Mouse (Mus musculus): ENCODE data around the gene Hsf5. TPM values are rescaled to one million over a fixed set of nuclear protein-coding genes. Genes with fewer than 3 reads are reported as not detected.

Gene Hsf5
- polyA plus RNA-seq, 1 experiment from 2014 or later, result 0.15 TPM

- H3K4me1 ChIP-seq, result no peaks in the 10 kb centered on the region
- H3K9ac ChIP-seq, result no peak overlapping the region
- peaks cover 95% of the 10 kb centered on the region for H3K36me3 ChIP-seq
- WGBS, result 67% methylated on average over 9 of the region's 9 CpGs
- H3K4me2 ChIP-seq, result no peak overlapping the region
- H3K9me3 ChIP-seq, result no peaks in the 10 kb centered on the region
- no peak overlapping the region for H3K27ac ChIP-seq
- H3K27me3 ChIP-seq, result no peaks in the 10 kb centered on the region
- no peak overlapping the region for H3K4me3 ChIP-seq
- ATAC-seq (ENCODE audit: borderline replicate concordance, extremely low read depth, low FRiP score, low TSS enrichment), result no peak
Observed at GRCm38 (mm10) chr11:87611547-87611946, 5.4 kb upstream of the Hsf5 start.

- no peak for ATAC-seq (ENCODE audit: borderline replicate concordance, extremely low read depth, low FRiP score, low TSS enrichment)
- H3K36me3 ChIP-seq, result peaks cover 88% of the 10 kb centered on the region
- H3K9ac ChIP-seq, result no peak overlapping the region
- H3K4me1 ChIP-seq, result no peaks in the 10 kb centered on the region
- no peak overlapping the region for H3K4me3 ChIP-seq
- peaks cover 5% of the 10 kb centered on the region; the same call in 1 of the 2 replicates for H3K9me3 ChIP-seq
- WGBS, result 82% methylated on average over 7 of the region's 7 CpGs
- H3K27me3 ChIP-seq, result no peaks in the 10 kb centered on the region
- H3K27ac ChIP-seq, result no peak overlapping the region
- H3K4me2 ChIP-seq, result no peak overlapping the region
Observed at GRCm38 (mm10) chr11:87613972-87614371, 3.0 kb upstream of the Hsf5 start.

GRCm38 (mm10) chr11:87615551-87615950 is 1.4 kb upstream of the Hsf5 start:
- H3K9ac ChIP-seq, result no peak overlapping the region
- ATAC-seq (ENCODE audit: borderline replicate concordance, extremely low read depth, low FRiP score, low TSS enrichment), result no peak
- WGBS, result 89% methylated on average over 5 of the region's 5 CpGs
- no peak overlapping the region for H3K4me2 ChIP-seq
- H3K27ac ChIP-seq, result no peak overlapping the region
- H3K9me3 ChIP-seq, result peaks cover 5% of the 10 kb centered on the region; the same call in 1 of the 2 replicates
- H3K36me3 ChIP-seq, result peaks cover 74% of the 10 kb centered on the region
- H3K4me3 ChIP-seq, result no peak overlapping the region
- H3K27me3 ChIP-seq, result no peaks in the 10 kb centered on the region
- H3K4me1 ChIP-seq, result no peaks in the 10 kb centered on the region

GRCm38 (mm10) chr11:87615952-87616351 is 1.0 kb upstream of the Hsf5 start:
- Histone ChIP-seq H3K9me3 (peaks cover 5% of the 10 kb centered on the region; the same call in 1 of the 2 replicates), H3K27me3 (no peaks in the 10 kb centered on the region), H3K36me3 (peaks cover 70% of the 10 kb centered on the region), H3K27ac (no peak overlapping the region), H3K9ac (no peak overlapping the region), H3K4me3 (no peak overlapping the region), H3K4me1 (no peaks in the 10 kb centered on the region), H3K4me2 (no peak overlapping the region)
- no peak for ATAC-seq (ENCODE audit: borderline replicate concordance, extremely low read depth, low FRiP score, low TSS enrichment)
- WGBS, result 100% methylated on average over 2 of the region's 2 CpGs

GRCm38 (mm10) chr11:87617606-87618005 is 642 bp downstream of the Hsf5 start:
- peaks cover 5% of the 10 kb centered on the region; the same call in 1 of the 2 replicates for H3K9me3 ChIP-seq
- WGBS, result 92% methylated on average over 32 of the region's 32 CpGs
- no peak overlapping the region for H3K9ac ChIP-seq
- ATAC-seq (ENCODE audit: borderline replicate concordance, extremely low read depth, low FRiP score, low TSS enrichment), result peak; percentile 49; the same call in 1 of the 2 replicates
- H3K36me3 ChIP-seq, result peaks cover 61% of the 10 kb centered on the region
- no peak overlapping the region for H3K27ac ChIP-seq
- H3K4me2 ChIP-seq, result no peak overlapping the region
- no peaks in the 10 kb centered on the region for H3K4me1 ChIP-seq
- H3K4me3 ChIP-seq, result no peak overlapping the region
- no peaks in the 10 kb centered on the region for H3K27me3 ChIP-seq

GRCm38 (mm10) chr11:87623160-87623559 is 6.2 kb downstream of the Hsf5 start:
- no peak overlapping the region for H3K4me3 ChIP-seq
- 64% methylated on average over 4 of the region's 4 CpGs for WGBS
- H3K9me3 ChIP-seq, result no peaks in the 10 kb centered on the region
- H3K27ac ChIP-seq, result no peak overlapping the region
- H3K9ac ChIP-seq, result no peak overlapping the region
- no peaks in the 10 kb centered on the region for H3K4me1 ChIP-seq
- no peak for ATAC-seq (ENCODE audit: borderline replicate concordance, extremely low read depth, low FRiP score, low TSS enrichment)
- peaks cover 30% of the 10 kb centered on the region for H3K36me3 ChIP-seq
- no peak overlapping the region for H3K4me2 ChIP-seq
- H3K27me3 ChIP-seq, result no peaks in the 10 kb centered on the region

- H3K36me3 ChIP-seq, result 0 out of 2 replicates have a peak, but pooled peaks cover 3% of the 10 kb centered on the region
- WGBS, result 20% methylated on average over 10 of the region's 10 CpGs
- H3K4me3 ChIP-seq, result no peak overlapping the region
- no peak overlapping the region for H3K4me2 ChIP-seq
- H3K4me1 ChIP-seq, result no peaks in the 10 kb centered on the region
- no peaks in the 10 kb centered on the region for H3K9me3 ChIP-seq
- no peak for ATAC-seq (ENCODE audit: borderline replicate concordance, extremely low read depth, low FRiP score, low TSS enrichment)
- no peaks in the 10 kb centered on the region for H3K27me3 ChIP-seq
- H3K27ac ChIP-seq, result no peak overlapping the region
- H3K9ac ChIP-seq, result no peak overlapping the region
Observed at GRCm38 (mm10) chr11:87629859-87630258, 12.9 kb downstream of the Hsf5 start.

- Histone ChIP-seq H3K4me1 (no peaks in the 10 kb centered on the region), H3K4me3 (peak overlapping the region; percentile 46), H3K9me3 (no peaks in the 10 kb centered on the region), H3K27ac (no peak overlapping the region; the same call in 1 of the 2 replicates), H3K36me3 (no peaks in the 10 kb centered on the region), H3K4me2 (peak overlapping the region; percentile 77), H3K9ac (peak overlapping the region; percentile 45), H3K27me3 (no peaks in the 10 kb centered on the region)
- no peak for ATAC-seq (ENCODE audit: borderline replicate concordance, extremely low read depth, low FRiP score, low TSS enrichment)
- 19% methylated on average over 2 of the region's 2 CpGs for WGBS
Observed at GRCm38 (mm10) chr11:87638793-87639192, 21.8 kb downstream of the Hsf5 start.

GRCm38 (mm10) chr11:87639206-87639605 is 22.2 kb downstream of the Hsf5 start:
- under 1% methylated on average over 29 of the region's 29 CpGs for WGBS
- H3K9ac ChIP-seq, result peak overlapping the region; percentile 45

GRCm38 (mm10) chr11:87642865-87643264 is 25.9 kb downstream of the Hsf5 start:
- H3K9me3 ChIP-seq, result no peaks in the 10 kb centered on the region
- H3K4me1 ChIP-seq, result no peaks in the 10 kb centered on the region
- H3K27me3 ChIP-seq, result no peaks in the 10 kb centered on the region
- no peak overlapping the region for H3K4me2 ChIP-seq
- no peaks in the 10 kb centered on the region for H3K36me3 ChIP-seq
- no peak overlapping the region for H3K4me3 ChIP-seq
- H3K9ac ChIP-seq, result no peak overlapping the region
- H3K27ac ChIP-seq, result no peak overlapping the region
- ATAC-seq (ENCODE audit: borderline replicate concordance, extremely low read depth, low FRiP score, low TSS enrichment), result no peak

More at GRCm38 (mm10) chr11:87639206-87639605, 22.2 kb downstream of the Hsf5 start:
- H3K27ac ChIP-seq, result no peak overlapping the region; the same call in 1 of the 2 replicates
- H3K36me3 ChIP-seq, result no peaks in the 10 kb centered on the region
- H3K4me3 ChIP-seq, result peak overlapping the region; percentile 46
- no peaks in the 10 kb centered on the region for H3K27me3 ChIP-seq
- H3K9me3 ChIP-seq, result no peaks in the 10 kb centered on the region
- H3K4me1 ChIP-seq, result no peaks in the 10 kb centered on the region
- peak overlapping the region; percentile 77 for H3K4me2 ChIP-seq
- peak; percentile 83 for ATAC-seq (ENCODE audit: borderline replicate concordance, extremely low read depth, low FRiP score, low TSS enrichment)

- no peak overlapping the region for H3K4me2 ChIP-seq
- ATAC-seq (ENCODE audit: borderline replicate concordance, extremely low read depth, low FRiP score, low TSS enrichment), result no peak
- WGBS, result 72% methylated on average over 5 of the region's 5 CpGs
- H3K4me3 ChIP-seq, result no peak overlapping the region
- no peaks in the 10 kb centered on the region for H3K9me3 ChIP-seq
- H3K27me3 ChIP-seq, result no peaks in the 10 kb centered on the region
- H3K9ac ChIP-seq, result no peak overlapping the region
- no peaks in the 10 kb centered on the region for H3K4me1 ChIP-seq
- no peak overlapping the region for H3K27ac ChIP-seq
- H3K36me3 ChIP-seq, result no peaks in the 10 kb centered on the region
Observed at GRCm38 (mm10) chr11:87654693-87655092, 37.7 kb downstream of the Hsf5 start.

- Histone ChIP-seq H3K9ac (no peak overlapping the region), H3K9me3 (no peaks in the 10 kb centered on the region), H3K4me1 (no peaks in the 10 kb centered on the region; the same call in 1 of the 2 replicates), H3K27ac (no peak overlapping the region), H3K27me3 (no peaks in the 10 kb centered on the region), H3K36me3 (no peaks in the 10 kb centered on the region), H3K4me3 (no peak overlapping the region), H3K4me2 (no peak overlapping the region)
- WGBS, result 46% methylated on average over 7 of the region's 7 CpGs
- ATAC-seq (ENCODE audit: borderline replicate concordance, extremely low read depth, low FRiP score, low TSS enrichment), result no peak
Observed at GRCm38 (mm10) chr11:87659216-87659615, 42.3 kb downstream of the Hsf5 start.

GRCm38 (mm10) chr11:87662407-87662806 is 45.4 kb downstream of the Hsf5 start, which contains the start of gene Rnf43:
Rnf43 (plus strand) TSS chr11:87662722.
- peak; percentile 86 for ATAC-seq (ENCODE audit: borderline replicate concordance, extremely low read depth, low FRiP score, low TSS enrichment)
- Histone ChIP-seq H3K9me3 (no peaks in the 10 kb centered on the region), H3K9ac (peak within 1 kb of the TSS; percentile 48), H3K4me1 (no peaks in the 10 kb centered on the region; the same call in 1 of the 2 replicates), H3K4me3 (peak within 1 kb of the TSS; percentile 45), H3K27me3 (no peaks in the 10 kb centered on the region), H3K36me3 (no peaks in the 10 kb centered on the region), H3K27ac (peak within 1 kb of the TSS; percentile 48), H3K4me2 (peak within 1 kb of the TSS; percentile 49)
- 3% methylated on average over 8 of the region's 8 CpGs for WGBS

Data from lung, embryonic 15.5 days (tissue).